Comparison of ENCODE assay signal across 19 mouse cellular contexts in genomic region chr12:103042711-103043110, GRCm38 (mm10).
DNase-seq lines count a peak whose midpoint lies in the region; ATAC-seq lines count a peak whose summit lies in the region.
"Had no signal": no experiment of that assay in that cellular context is flagged by ENCODE, and none has a peak within 500 bp of the region (broad histone marks: within the 10 kb centered on the region; RNA-seq: fewer than 3 reads in every experiment).

No protein-coding gene starts in this region.

- no peak for ATAC-seq in limb, embryonic 15.5 days (ENCODE audit: insufficient number of reproducible peaks, low FRiP score, low TSS enrichment, low read depth)
- ATAC-seq: activated CD4-positive, CD25-positive, alpha-beta regulatory T cell, adult 4 months; forebrain, embryonic 15.5 days; intestine, embryonic 16.5 days; Patski had no signal

- peak overlapping the region; percentile 24; the same call in 1 of the 2 replicates for H3K27ac ChIP-seq in limb, embryonic 15.5 days
- H3K27ac ChIP-seq: forebrain, embryonic 15.5 days had no signal

- intact Hi-C loops in gastrocnemius, postnatal 14 days (cut with DNase I; ENCODE audit: low total_unique reads) = no loop called here

- H3K36me3 ChIP-seq in limb, embryonic 15.5 days = no peaks in the 10 kb centered on the region
- H3K36me3 ChIP-seq: embryonic facial prominence, embryonic 15.5 days; heart, embryonic 12.5 days had no signal

- H3K9me3 ChIP-seq in limb, embryonic 15.5 days = no peaks in the 10 kb centered on the region
- H3K9me3 ChIP-seq: embryonic facial prominence, embryonic 15.5 days; forebrain, embryonic 15.5 days; hindbrain, embryonic 15.5 days had no signal

- H3K9ac ChIP-seq in limb, embryonic 15.5 days = no peak overlapping the region
- H3K9ac ChIP-seq: embryonic facial prominence, embryonic 15.5 days; forebrain, embryonic 15.5 days; heart, embryonic 12.5 days; hindbrain, embryonic 15.5 days had no signal

- 82% methylated on average over 5 of the region's 5 CpGs for WGBS in limb, embryonic 15.5 days

- H3K4me2 ChIP-seq in limb, embryonic 15.5 days = no peak overlapping the region
- H3K4me2 ChIP-seq: embryonic facial prominence, embryonic 15.5 days; forebrain, embryonic 15.5 days; heart, embryonic 12.5 days; hindbrain, embryonic 15.5 days had no signal

- peaks cover 2% of the 10 kb centered on the region; the same call in 1 of the 2 replicates for H3K4me1 ChIP-seq in limb, embryonic 15.5 days
- H3K4me1 ChIP-seq: embryonic facial prominence, embryonic 15.5 days; forebrain, embryonic 15.5 days; hindbrain, embryonic 15.5 days had no signal

- peak; percentile 36 for DNase-seq in adrenal gland, postnatal 10 days
- DNase-seq in adrenal gland, postnatal 4 days (ENCODE audit: low spot score in 2 of 2) = no peak
- DNase-seq in gastrocnemius, postnatal 14 days = peak; percentile 19
- DNase-seq in gastrocnemius, adult 8-10 months (ENCODE audit: low spot score in 2 of 2) = no peak
- DNase-seq in adrenal gland, postnatal 25 days = peak; percentile 9
- DNase-seq in left cerebral cortex, adult 9 months (ENCODE audit: low spot score in 2 of 2) = no peak
- DNase-seq in urinary bladder, postnatal 10 days (ENCODE audit: low spot score) = no peak
- DNase-seq: cerebellum, adult 11-12 months; cerebellum, adult 9-10 months; cerebellum, postnatal 36 days; kidney, adult 2 months had no signal

- H3K4me3 ChIP-seq in limb, embryonic 15.5 days = no peak overlapping the region
- H3K4me3 ChIP-seq: embryonic facial prominence, embryonic 15.5 days; forebrain, embryonic 15.5 days; heart, embryonic 12.5 days; hindbrain, embryonic 15.5 days had no signal

- H3K27me3 ChIP-seq in limb, embryonic 15.5 days = no peaks in the 10 kb centered on the region
- H3K27me3 ChIP-seq: embryonic facial prominence, embryonic 15.5 days; forebrain, embryonic 15.5 days; hindbrain, embryonic 15.5 days; Patski had no signal

Comparison
In these comparisons a context has a peak if more than half of its experiments do, and no peak if none do; other contexts are left out.
1. DNase-seq: peak in adrenal gland, postnatal 10 days (single experiment), gastrocnemius, postnatal 14 days (single experiment) and adrenal gland, postnatal 25 days (single experiment); none in adrenal gland, postnatal 4 days (0 of 2), gastrocnemius, adult 8-10 months (0 of 2), left cerebral cortex, adult 9 months (0 of 2) and urinary bladder, postnatal 10 days (single experiment).